Mouse (Mus musculus) embryo, embryonic 10.5 days (tissue): ENCODE results near the gene Sycn.
A peak's percentile ranks its signal among the peaks of the same experiment; 100 is the strongest.

Source experiments
- DNase-seq: peaks from one replicate; pipeline ENCODE4 v3.0.0-alpha.2; 2015; ENCODE audit warnings: low spot score

The Sycn gene

DNA sequence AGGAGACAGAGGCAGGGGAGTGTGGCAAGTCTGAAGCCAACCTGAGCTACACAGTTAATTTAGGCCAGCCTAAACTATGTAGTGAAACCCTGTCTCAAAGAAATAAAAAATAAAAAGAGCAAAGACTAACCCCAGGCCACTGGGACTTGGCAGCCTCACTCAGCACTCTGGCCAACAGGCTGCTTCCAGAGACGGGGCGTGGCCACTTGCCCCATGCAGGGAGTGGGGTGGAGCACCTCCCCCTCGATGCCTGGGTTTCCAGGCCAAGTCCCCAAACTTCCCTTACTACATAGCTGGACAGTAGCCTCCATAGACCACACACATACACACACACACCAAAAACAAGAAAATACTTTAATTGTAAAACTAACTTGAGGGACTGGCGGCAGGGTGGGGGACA lies 17.8 kb downstream of the Sycn start:
- no peak for DNase-seq

DNA sequence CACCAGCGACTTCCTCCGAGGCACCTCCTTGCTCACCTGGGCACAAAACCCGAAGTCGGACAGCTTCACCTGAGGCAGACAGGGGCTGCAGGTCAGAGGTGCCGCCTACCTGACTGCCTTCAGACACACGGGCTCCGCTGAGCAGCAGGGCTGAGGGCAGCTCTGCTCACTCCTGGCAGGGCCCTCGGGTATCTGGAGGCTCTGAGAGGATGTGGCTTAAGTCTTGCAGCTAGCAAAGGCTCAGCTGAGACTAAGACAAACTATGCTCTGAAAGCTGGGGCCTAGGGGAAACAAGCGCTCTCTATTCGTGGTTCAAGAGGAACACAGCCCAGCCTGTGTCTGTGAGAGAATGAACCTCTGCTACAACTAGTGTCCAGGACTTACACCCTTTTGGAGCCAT lies 20.2 kb downstream of the Sycn start:
- no peak for DNase-seq

DNA sequence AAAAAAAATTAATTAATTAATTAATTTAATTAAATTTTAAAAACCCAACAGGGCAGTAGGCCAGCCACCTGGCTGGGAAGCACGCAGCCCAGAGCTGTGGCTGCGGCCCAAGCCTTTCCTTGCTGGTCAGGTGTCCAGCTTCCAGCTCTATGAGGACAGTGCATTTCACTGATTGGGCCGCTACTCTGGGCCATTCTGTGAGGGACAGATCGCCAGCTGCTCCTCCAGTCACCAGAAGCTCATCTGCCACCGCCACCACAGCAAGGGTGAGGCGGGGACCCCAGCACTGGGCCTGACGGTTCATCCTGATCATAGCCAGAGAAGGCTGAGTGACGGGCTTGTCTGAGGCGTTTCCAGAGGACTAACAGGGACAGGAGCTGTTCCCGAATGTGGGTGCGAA lies 21.3 kb downstream of the Sycn start:
- DNase-seq, result no peak

GRCm38 (mm10) chr7:28562371-28562770 lies 21.7 kb downstream of the Sycn start:
- DNase-seq, result no peak

DNA sequence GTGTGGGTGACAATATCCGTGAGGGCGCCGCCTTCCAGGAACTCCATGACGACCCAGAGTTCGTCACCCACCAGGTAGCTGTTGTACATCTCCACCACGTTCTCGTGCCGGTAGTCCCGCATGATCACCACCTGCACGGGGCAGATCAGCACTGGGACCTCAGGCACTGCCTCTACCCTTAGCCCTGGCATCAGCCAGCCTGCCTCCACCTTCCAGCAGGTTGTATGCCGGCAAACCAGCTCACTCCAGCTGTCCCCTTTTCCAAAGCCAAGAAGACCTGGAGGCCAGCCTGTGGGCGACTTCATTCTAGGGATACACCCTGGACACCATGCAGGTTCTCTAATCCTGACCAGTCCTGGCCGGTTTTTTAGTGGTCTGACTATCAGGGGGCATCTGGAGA lies 22.3 kb downstream of the Sycn start:
- DNase-seq, result no peak

DNA sequence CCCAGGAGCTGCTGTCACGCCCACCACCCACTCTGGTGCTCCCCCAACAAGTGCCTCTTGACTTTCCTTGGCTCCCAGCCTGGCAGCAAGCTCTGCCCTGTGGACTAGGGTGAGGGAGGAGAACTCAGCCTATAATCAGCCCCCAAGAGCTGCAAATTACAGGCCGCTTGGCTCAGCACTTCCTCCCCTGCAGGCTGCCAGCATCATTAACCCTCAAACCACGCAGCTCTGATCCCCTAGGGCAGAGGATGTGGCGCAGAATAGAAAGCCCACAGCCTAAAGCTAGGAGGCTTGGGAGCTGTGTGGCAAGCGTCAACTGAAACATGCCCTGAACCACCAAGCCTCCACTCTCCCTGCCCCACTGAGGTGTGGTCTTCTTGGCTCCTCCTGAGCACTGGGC lies 24.7 kb downstream of the Sycn start:
- no peak for DNase-seq

GRCm38 (mm10) chr7:28567539-28567938 lies 26.9 kb downstream of the Sycn start:
- no peak for DNase-seq

- DNase-seq, result peak; percentile 82
Measured at GRCm38 (mm10) chr7:28568253-28568652, 27.6 kb downstream of the Sycn start.

DNA sequence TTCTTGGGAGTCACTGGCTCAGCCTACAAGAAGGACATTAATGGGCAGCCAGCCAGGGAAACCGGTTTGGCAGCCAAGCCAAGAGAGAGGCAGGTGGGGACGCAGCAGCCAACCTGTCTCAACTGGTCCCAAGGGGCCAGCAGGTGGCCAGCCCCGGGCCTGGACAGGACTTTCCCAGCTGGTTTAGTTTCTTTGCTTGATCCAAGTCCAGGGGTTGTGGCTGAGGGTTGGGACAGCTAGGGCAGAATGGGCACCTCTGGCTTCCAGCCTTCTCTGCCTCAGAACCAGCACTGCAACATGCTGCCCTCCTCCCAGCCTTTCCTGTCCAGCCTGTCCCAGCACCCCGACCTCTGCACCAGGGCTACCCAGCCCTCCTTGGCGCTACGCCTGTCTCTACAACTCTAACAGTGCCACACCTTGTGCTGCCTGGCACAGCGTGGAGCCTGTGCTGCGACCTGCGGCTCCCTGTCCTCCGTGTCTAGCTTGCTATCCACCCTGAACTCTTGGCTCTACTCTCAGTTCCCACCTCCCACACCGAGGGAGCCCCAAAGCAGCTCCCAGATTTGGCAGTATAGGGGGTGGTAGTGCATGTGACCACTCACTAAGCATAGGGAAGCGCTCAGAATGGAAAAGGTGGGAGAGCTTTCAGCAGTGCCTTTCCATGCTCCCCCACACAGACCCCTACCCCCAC lies 29.8 kb downstream of the Sycn start:
- no peak for DNase-seq

GRCm38 (mm10) chr7:28570982-28571682 lies 30.4 kb downstream of the Sycn start:
- no peak for DNase-seq

DNA sequence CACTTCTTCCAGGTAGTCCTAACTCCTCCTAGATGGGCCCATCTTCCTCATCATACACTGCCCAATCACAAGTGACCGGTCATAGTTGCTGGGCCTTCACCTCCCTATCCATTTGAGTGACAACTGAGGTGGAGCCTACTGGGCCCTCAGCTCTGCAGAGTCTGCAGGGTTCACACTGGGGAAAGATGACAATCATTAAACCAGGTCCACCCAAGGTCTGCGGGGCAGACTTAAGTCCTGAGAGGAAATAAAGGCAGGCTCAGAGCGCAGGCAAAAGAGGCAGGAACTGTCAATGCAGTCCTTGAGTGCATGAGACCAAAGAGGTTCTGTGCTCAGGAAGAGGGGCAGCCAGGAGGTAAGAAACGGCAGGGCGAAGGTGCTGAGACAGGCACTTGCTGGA lies 32.0 kb downstream of the Sycn start:
- DNase-seq, result no peak

DNA sequence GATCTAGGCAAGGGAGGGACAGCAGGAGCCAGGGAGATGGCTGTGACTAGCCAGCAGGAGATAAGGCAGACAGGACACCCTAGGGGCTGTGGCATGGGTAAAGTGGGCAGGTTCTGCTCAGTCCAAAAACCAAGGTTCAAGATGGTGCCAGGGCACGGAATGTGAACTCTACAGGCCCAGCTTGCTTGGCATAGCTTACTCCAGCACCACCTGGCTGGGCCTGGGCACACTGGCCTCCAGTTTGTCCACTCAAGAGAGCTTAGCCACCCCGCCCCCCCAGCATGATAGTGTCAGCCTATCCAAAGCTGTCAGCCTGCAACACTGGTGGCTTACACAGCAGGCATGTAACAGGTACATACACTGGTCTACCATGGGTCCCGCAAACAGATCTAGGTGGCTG lies 32.6 kb downstream of the Sycn start:
- DNase-seq, result no peak

DNA sequence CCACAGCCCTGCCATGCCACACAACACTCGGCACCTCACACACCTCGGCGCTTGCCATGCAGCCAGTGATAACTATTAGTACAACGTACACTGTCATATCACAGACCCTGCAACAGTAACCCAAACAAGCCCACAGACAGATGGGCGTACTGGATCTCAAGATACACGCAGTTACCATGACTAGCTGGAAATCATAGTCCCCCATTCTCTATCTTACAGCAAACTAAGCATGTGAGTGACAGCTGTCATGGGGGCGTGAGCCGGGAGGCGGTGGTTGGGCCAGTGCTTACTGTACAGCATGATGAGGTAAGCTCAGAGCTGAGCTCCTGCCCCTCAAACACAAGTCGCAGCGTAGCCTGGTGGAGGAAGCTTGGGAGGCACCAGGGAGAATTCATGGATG lies 34.9 kb downstream of the Sycn start:
- DNase-seq, result no peak

DNA sequence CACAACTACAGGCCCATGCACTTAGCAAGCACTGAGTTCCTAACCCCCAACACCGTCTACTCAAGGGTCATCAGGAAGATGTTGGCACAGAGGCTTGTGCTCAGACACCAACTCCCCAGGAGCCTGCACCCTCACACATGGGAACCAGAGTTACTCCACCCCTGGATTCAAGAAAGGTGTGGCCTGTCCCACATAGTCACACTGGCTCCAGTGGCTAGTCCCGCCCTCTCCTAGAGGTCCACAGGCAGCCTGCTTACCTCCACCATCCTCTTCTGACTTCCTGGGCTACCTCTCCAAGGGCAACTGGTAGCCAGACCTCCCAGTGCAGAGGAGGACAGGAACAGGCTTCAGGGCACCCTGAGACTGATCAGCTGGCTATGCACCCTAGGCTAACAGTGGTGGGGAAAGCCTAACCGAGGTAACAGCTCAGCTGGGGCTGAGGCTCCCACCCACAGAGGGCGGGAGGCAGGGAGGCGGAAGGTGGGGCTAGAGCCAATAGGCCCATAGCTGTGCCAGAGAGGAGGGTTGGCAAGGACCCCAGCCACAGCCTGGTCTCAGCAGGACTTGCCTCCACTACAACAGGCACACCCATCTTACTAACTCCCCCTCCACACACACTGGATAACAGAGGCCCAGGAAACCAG lies 35.7 kb downstream of the Sycn start:
- no peak for DNase-seq

DNA sequence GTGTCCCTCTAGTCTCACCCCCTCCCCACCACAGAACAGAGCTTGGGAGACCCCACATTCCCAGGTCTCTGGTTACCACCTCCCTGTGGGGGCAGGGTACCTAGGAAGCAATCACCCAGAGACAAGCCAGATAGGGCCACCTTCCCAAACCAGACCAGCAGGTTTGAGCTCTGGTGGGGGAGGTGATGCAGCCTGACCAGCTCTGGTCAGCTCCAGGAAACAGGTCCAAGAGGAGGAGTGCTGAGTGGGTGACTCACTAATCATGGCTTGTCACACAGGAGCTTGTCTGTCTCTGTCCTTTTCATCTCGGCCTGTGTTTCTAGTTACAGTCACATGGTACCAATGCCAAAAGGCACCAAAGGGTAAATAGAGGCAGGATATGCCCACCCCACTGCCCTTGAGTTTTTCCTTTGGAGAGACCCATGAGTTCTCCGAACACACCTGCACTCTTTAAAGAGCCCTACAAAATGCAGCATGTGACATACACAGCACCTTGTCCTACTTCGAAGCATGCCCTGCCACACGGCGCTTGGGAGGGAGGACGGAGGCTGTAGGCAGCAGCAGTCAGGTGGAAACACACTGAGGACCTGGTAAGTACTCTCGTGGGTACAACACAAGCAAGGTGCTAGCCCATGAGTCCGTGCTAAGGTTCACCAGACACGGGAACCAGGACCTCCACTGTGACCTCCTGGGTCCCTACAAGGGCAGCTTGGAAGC lies 37.3 kb downstream of the Sycn start:
- DNase-seq, result no peak

DNA sequence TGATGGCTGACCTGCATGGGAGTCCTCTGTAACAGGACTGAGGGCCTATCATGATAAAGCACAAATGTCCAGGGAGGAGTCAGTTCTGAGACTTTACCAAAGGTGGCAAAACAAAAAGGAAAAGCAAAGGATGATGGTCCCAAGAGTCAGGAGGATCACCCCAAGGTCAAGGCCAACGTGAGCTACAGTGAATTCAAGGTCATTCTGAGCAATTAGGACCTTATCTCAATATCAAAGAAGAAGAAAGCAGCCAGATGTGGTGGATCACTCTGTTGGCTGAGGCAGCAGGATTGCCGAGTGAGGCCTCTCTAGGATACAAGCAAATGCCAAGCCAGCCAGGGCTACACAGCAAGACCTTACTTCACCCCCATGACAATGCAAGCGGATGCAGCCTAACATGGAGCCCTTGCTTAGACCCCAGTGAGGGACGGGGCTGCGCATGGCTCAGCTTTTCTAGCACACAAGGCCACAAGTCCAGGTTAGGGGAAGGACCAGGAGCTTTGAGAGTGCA lies 37.9 kb downstream of the Sycn start:
- DNase-seq, result no peak

DNA sequence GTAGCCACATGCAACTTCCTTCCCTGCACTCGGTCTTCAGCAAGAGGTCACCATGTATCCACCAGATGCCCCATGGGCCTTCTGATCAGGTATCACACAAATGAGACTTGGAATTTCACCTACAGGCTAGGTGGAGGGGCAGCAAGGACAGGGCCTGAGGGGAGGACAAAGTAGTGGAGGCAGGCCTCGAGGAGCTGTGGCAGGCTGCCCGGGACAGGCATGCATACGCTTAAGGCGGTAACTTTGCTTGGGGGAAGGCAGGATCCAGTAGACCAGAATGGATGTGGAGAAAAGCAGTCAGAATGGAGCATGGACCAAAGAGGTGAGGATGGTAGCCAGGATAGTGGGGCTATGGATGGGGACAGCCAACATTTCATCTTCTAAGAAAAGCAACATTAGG lies 39.1 kb downstream of the Sycn start:
- no peak for DNase-seq

- DNase-seq, result no peak
Measured at GRCm38 (mm10) chr7:28581721-28582120, 41.0 kb downstream of the Sycn start.

DNA sequence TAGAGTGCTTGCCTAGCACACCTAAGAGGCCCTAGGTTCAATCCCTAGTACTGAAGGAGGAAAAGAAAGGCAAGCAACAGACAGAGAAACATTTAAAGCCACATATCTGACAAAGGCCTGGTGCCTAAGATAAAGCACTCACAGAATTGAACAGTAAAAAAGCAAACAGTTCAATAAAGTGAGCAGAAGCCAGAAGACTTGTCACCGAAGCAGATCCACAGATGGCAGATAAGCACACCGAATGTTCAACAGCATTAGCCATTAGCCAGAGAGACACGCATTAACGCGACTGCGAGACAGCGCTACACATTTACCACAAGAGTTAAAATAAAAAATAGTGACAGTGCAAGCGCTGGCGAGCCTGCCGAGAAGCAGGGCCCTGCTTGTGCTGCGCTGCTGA lies 42.2 kb downstream of the Sycn start:
- no peak for DNase-seq

DNA sequence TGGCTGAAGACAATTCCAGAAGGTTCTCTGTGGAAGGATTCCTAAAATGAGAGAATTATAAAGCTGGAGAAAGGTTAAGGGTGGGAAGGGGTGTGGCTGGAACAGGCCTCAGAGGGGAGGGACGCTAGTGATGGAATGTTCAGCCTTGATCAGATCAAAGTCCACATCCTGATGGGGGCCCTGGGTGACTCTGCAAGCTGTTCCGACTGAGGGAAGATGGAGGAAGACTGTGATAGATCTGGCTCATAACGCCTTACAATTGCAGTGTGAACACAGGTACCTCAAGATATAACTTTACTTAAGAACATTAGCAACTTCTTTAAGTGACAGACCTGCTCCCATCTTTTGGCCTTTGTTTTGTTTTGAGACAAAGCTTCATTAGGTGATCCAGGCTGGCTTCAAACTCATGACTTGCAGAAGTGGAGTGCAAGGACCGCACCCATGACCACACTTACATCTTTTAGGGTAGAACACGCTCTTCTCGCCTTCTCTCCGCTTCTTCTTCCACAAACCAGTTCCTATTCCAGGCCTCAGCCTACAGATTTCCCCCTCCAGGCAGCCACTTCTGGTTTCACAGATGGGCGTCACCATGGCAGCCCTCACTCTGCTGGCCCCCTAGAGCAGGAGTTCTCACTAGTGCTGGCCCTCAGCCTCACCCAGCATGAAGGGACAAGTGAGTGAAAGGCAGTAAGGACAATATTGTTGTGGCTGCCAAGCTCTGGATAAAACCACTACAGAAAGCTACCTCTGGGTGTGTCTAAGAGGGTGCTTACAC lies 43.1 kb downstream of the Sycn start:
- DNase-seq, result no peak

DNA sequence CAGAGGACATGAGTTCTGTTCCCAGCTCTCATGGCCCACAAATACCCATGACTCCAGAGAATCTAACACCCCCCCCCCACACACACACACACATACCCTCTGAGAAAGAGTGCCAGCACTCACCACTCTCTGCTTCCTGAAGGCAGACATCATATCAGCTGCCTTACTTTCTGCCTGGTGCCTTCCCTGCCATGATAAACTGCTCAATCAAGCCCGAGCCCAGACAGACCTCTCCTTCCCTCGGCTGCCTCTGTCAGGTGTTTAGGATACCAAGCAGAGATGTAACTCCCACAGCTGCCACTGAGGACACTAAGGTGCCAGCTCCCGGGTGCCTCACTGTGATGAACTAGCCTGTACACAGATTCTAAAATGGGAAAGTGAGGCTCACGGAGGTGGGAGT lies 43.8 kb downstream of the Sycn start:
- no peak for DNase-seq

DNA sequence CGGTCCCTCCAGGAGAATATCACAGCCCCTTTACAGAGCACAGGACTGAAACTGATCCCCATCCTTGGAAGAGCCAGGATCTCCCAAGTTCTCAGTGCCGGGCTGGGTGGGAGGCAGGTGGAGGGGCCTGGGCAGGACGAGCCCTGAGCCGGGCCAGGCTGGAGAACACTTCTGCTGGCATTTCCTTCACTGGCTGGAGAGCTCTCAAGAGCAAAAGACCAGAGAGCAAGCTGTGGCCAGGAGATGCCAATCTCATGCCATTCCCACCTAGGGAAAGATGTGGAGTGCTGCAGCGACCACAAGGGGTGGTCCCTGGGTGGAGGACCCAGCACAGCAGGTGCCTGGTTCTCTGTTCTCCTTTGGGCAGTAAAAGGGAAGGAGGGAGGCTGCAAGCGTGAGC lies 44.3 kb downstream of the Sycn start:
- no peak for DNase-seq
